Mouse (Mus musculus) stomach, embryonic 16.5 days (tissue): Measurements from ENCODE around the gene Ankrd23. TPM values are rescaled to one million over a fixed set of nuclear protein-coding genes. Genes with fewer than 3 reads are reported as not detected.
A peak's percentile ranks its signal among the peaks of the same experiment; 100 is the strongest.

Source experiments
- ATAC-seq: fragments of 200-750 bp; cut with Nextera tagmentation; 2 replicates; pipeline ENCODE4 v1.8.0; 2017; ENCODE audit warnings: moderate number of reproducible peaks, moderate TSS enrichment; ENCODE audit not compliant: insufficient read depth, low FRiP score
- H3K27ac ChIP-seq: fragments of 300-500 bp; sonication (generic); 2 replicates; pipeline ENCODE4 v1.5.1; 2014; ENCODE audit warnings: low read length
- H3K27me3 ChIP-seq: fragments of 300-500 bp; sonication (generic); 2 replicates; pipeline ENCODE4 v1.6.1; 2014; ENCODE audit warnings: low read length, control low read depth, mixed read lengths; ENCODE audit not compliant: control insufficient read depth, insufficient read depth
- H3K36me3 ChIP-seq: fragments of 300-500 bp; sonication (generic); 2 replicates; pipeline ENCODE4 v1.6.1; 2014; ENCODE audit warnings: low read length; ENCODE audit not compliant: control insufficient read depth, insufficient read depth
- H3K4me1 ChIP-seq: fragments of 300-500 bp; sonication (generic); 2 replicates; pipeline ENCODE4 v1.6.1; 2014; ENCODE audit warnings: low read length, control low read depth, mixed read lengths; ENCODE audit not compliant: control insufficient read depth, insufficient read depth
- H3K4me2 ChIP-seq: fragments of 300-500 bp; sonication (generic); 2 replicates; pipeline ENCODE4 v1.6.1; 2014; ENCODE audit warnings: low read depth, low read length, mixed read lengths
- H3K4me3 ChIP-seq: fragments of 300-500 bp; sonication (generic); replicated peaks from 2 replicates; pipeline ENCODE4 v1.5.1; 2014; ENCODE audit warnings: mild to moderate bottlenecking, low read length
- H3K9ac ChIP-seq: fragments of 300-500 bp; sonication (generic); 2 replicates; pipeline ENCODE4 v1.6.1; 2014; ENCODE audit warnings: low read length
- H3K9me3 ChIP-seq: fragments of 300-500 bp; sonication (generic); replicated peaks from 2 replicates; pipeline ENCODE4 v1.6.1; 2016; ENCODE audit warnings: low read length, control low read depth; ENCODE audit not compliant: control insufficient read depth
- WGBS: fragments of 180-500 bp; shearing (Covaris S2); extraction: QIAGEN DNeasy Blood & Tissue Kit; methylation state at CpG from one replicate; pipeline ENCODE4 v1.1.7; 2014; 5-methylcytosine and 5-hydroxymethylcytosine counted together
- polyA plus RNA-seq: library from polyadenylated mRNA; unstranded; fragments of >200 nt; fragmentation: Nextera tagmentation; extraction: Ambion mirVana; gene quantifications from 2 replicates; pipeline ENCODE4 v1.2.1, GENCODE M21; 2015

Gene Ankrd23
- polyA plus RNA-seq, 1 experiment from 2014 or later, result 21.7 TPM

- Histone ChIP-seq H3K9ac (no peak overlapping the region), H3K27me3 (no peaks in the 10 kb centered on the region), H3K36me3 (no peaks in the 10 kb centered on the region), H3K4me1 (no peaks in the 10 kb centered on the region; the same call in none of the 2 replicates), H3K4me3 (no peak overlapping the region), H3K4me2 (no peak overlapping the region), H3K9me3 (no peaks in the 10 kb centered on the region), H3K27ac (no peak overlapping the region)
- no peak for ATAC-seq
- WGBS, result 88% methylated on average over 12 of the region's 12 CpGs
Observed at GRCm38 (mm10) chr1:36531461-36531860, 5.2 kb downstream of the Ankrd23 start.

GRCm38 (mm10) chr1:36530962-36531361 lies 5.7 kb downstream of the Ankrd23 start:
- ATAC-seq, result no peak
- Histone ChIP-seq H3K27me3 (no peaks in the 10 kb centered on the region), H3K27ac (no peak overlapping the region), H3K4me1 (no peaks in the 10 kb centered on the region; the same call in none of the 2 replicates), H3K4me2 (no peak overlapping the region), H3K9me3 (no peaks in the 10 kb centered on the region), H3K4me3 (no peak overlapping the region), H3K36me3 (no peaks in the 10 kb centered on the region), H3K9ac (no peak overlapping the region)
- WGBS, result 86% methylated on average over 7 of the region's 7 CpGs

GRCm38 (mm10) chr1:36530485-36530884 lies 6.2 kb downstream of the Ankrd23 start:
- no peak overlapping the region for H3K9ac ChIP-seq
- H3K36me3 ChIP-seq, result 0 out of 2 replicates have a peak, but pooled peaks cover under 1% of the 10 kb centered on the region
- no peaks in the 10 kb centered on the region for H3K27me3 ChIP-seq
- WGBS, result 68% methylated on average over 8 of the region's 8 CpGs
- no peaks in the 10 kb centered on the region for H3K9me3 ChIP-seq
- no peaks in the 10 kb centered on the region; the same call in none of the 2 replicates for H3K4me1 ChIP-seq
- peak; percentile 26; the same call in 1 of the 2 replicates for ATAC-seq
- H3K4me2 ChIP-seq, result no peak overlapping the region
- H3K4me3 ChIP-seq, result no peak overlapping the region
- H3K27ac ChIP-seq, result no peak overlapping the region

GRCm38 (mm10) chr1:36529875-36530274 lies 6.8 kb downstream of the Ankrd23 start:
- Histone ChIP-seq H3K9me3 (no peaks in the 10 kb centered on the region), H3K4me1 (no peaks in the 10 kb centered on the region; the same call in none of the 2 replicates), H3K4me3 (no peak overlapping the region), H3K36me3 (peaks cover 6% of the 10 kb centered on the region; the same call in 1 of the 2 replicates), H3K27ac (no peak overlapping the region), H3K27me3 (no peaks in the 10 kb centered on the region), H3K9ac (no peak overlapping the region), H3K4me2 (no peak overlapping the region)
- WGBS, result 92% methylated on average over 4 of the region's 4 CpGs
- ATAC-seq, result no peak

DNA sequence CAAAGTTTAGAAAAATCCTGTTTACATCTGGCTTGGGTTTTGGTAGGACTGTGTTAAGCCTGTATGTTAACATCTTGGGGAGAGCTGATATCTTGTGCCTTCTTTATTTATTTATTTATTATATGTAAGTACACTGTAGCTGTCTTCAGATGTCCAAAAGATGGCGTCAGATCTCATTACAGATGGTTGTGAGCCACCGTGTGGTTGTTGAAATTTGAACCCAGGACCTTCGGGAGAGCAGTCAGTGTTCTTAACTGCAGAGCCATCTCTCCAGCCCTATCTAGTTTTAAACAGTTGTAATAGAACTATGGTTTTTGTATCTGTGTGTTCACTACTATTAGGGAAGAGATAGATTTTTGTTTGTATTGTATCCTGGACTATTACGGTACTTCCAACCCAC lies 7.4 kb downstream of the Ankrd23 start:
- H3K27ac ChIP-seq, result no peak overlapping the region
- H3K9me3 ChIP-seq, result no peaks in the 10 kb centered on the region
- H3K4me1 ChIP-seq, result no peaks in the 10 kb centered on the region; the same call in none of the 2 replicates
- H3K4me3 ChIP-seq, result no peak overlapping the region
- no peak overlapping the region for H3K9ac ChIP-seq
- ATAC-seq, result no peak
- H3K36me3 ChIP-seq, result peaks cover 6% of the 10 kb centered on the region; the same call in 1 of the 2 replicates
- H3K4me2 ChIP-seq, result no peak overlapping the region
- WGBS, result 86% methylated on average over 4 of the region's 4 CpGs
- no peaks in the 10 kb centered on the region for H3K27me3 ChIP-seq

- H3K9ac ChIP-seq, result no peak overlapping the region
- no peak overlapping the region for H3K4me2 ChIP-seq
- H3K4me1 ChIP-seq, result no peaks in the 10 kb centered on the region; the same call in 1 of the 2 replicates
- no peaks in the 10 kb centered on the region for H3K9me3 ChIP-seq
- peaks cover 6% of the 10 kb centered on the region; the same call in 1 of the 2 replicates for H3K36me3 ChIP-seq
- no peaks in the 10 kb centered on the region for H3K27me3 ChIP-seq
- H3K4me3 ChIP-seq, result no peak overlapping the region
- 15% methylated on average over 1 of the region's 1 CpGs for WGBS
- no peak overlapping the region for H3K27ac ChIP-seq
- ATAC-seq, result no peak
Observed at GRCm38 (mm10) chr1:36528351-36528750, 8.3 kb downstream of the Ankrd23 start.

GRCm38 (mm10) chr1:36526903-36527302 lies 9.8 kb downstream of the Ankrd23 start:
- no peak overlapping the region for H3K4me2 ChIP-seq
- H3K36me3 ChIP-seq, result peaks cover 7% of the 10 kb centered on the region
- 83% methylated on average over 10 of the region's 10 CpGs for WGBS
- H3K4me3 ChIP-seq, result no peak overlapping the region
- H3K27ac ChIP-seq, result no peak overlapping the region
- no peaks in the 10 kb centered on the region for H3K9me3 ChIP-seq
- H3K4me1 ChIP-seq, result peaks cover 5% of the 10 kb centered on the region; the same call in 1 of the 2 replicates
- no peak overlapping the region for H3K9ac ChIP-seq
- no peaks in the 10 kb centered on the region for H3K27me3 ChIP-seq
- no peak for ATAC-seq

GRCm38 (mm10) chr1:36525774-36526173 lies 10.9 kb downstream of the Ankrd23 start:
- Histone ChIP-seq H3K9me3 (no peaks in the 10 kb centered on the region), H3K4me2 (no peak overlapping the region), H3K27me3 (no peaks in the 10 kb centered on the region), H3K36me3 (peaks cover 17% of the 10 kb centered on the region), H3K4me1 (peaks cover 5% of the 10 kb centered on the region; the same call in 1 of the 2 replicates), H3K9ac (no peak overlapping the region), H3K4me3 (no peak overlapping the region), H3K27ac (no peak overlapping the region)
- ATAC-seq, result no peak
- 83% methylated on average over 12 of the region's 12 CpGs for WGBS

- H3K9me3 ChIP-seq, result no peaks in the 10 kb centered on the region
- H3K9ac ChIP-seq, result no peak overlapping the region
- no peak overlapping the region for H3K4me2 ChIP-seq
- H3K4me3 ChIP-seq, result no peak overlapping the region
- peaks cover 5% of the 10 kb centered on the region; the same call in 1 of the 2 replicates for H3K4me1 ChIP-seq
- H3K36me3 ChIP-seq, result peaks cover 25% of the 10 kb centered on the region
- WGBS, result 30% methylated on average over 5 of the region's 5 CpGs
- H3K27ac ChIP-seq, result peak overlapping the region; percentile 54
- no peaks in the 10 kb centered on the region for H3K27me3 ChIP-seq
- ATAC-seq, result peak; percentile 42; the same call in 1 of the 2 replicates
Observed at GRCm38 (mm10) chr1:36524058-36524457, 12.6 kb downstream of the Ankrd23 start.
